ENCODE assay signal across 8 mouse cellular contexts in the genomic region with DNA sequence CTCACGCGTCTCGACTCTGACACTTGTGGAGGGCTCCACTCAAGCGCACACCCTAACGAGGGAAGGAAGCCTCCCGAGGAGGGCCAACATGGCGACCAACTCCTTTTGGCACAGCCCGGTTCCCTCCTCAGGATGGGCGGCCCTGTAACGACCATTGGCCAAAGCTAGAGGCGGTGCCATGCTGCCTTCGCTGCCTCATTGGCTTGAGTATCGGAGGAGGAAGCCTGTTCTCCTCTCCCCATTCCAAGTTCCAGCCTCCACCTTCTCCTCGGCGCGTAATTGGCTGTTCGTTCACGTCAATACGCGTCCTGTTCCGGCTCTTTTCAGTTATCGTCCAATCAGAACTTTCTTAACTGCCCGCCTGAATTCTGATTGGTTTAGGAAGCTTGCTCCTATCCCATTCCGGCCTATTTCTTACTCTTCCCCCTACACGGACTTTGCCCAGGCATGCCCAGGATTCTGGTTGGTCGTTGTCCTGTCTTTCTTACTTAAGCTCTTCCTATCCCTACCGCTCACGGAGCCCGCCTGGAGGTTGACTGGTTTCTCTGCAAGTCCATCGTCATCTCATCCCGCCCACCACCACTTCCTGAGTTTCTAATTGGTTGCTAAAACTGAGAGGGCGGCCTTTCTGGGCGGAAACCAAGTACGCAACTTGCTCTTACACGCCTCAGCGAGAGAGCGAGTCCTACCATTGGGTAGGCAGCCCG. TPM values are rescaled to one million over a fixed set of nuclear protein-coding genes. Genes with fewer than 3 reads are reported as not detected.
A peak's percentile ranks its signal among the peaks of the same experiment; 100 is the strongest.
DNase-seq lines count a peak whose midpoint lies in the region; ATAC-seq and TF ChIP-seq lines count a peak whose summit lies in the region.

TSS of gene Sp1 (plus strand) at position 655 of the 707 bp plus-strand sequence.

- peak within 1 kb of the TSS; percentile 61 for H3K4me2 ChIP-seq in forebrain, embryonic 12.5 days
- peak within 1 kb of the TSS; percentile 65 for H3K4me2 ChIP-seq in heart, postnatal 0 days (ENCODE audit: low read depth, low read length)
- peak within 1 kb of the TSS; percentile 85 for H3K4me2 ChIP-seq in liver, embryonic 16.5 days (ENCODE audit: low read depth, low read length)
- H3K4me2 ChIP-seq in neural tube, embryonic 13.5 days = peak within 1 kb of the TSS; percentile 65

- DNase-seq in c-Kit-positive CD71-positive TER-119-positive erythroid progenitor cells, embryonic 14.5 days (ENCODE audit: low spot score) = peak; percentile 100
- peak; percentile 100 for DNase-seq in heart, postnatal 0 days (ENCODE audit: low spot score)
- peak; percentile 98 to 99 for DNase-seq in kidney, postnatal 4 days

- peaks cover 36% of the 10 kb centered on the region for H3K36me3 ChIP-seq in E14TG2a.4 (ENCODE audit: insufficient read depth, low read length)
- peaks cover 30% of the 10 kb centered on the region for H3K36me3 ChIP-seq in forebrain, embryonic 12.5 days (replicated peaks)
- H3K36me3 ChIP-seq in heart, postnatal 0 days (replicated peaks; ENCODE audit: control insufficient read depth, insufficient read depth, low read length) = peaks cover 31% of the 10 kb centered on the region
- H3K36me3 ChIP-seq in liver, embryonic 16.5 days (ENCODE audit: control insufficient read depth, insufficient read depth) = peaks cover 31% of the 10 kb centered on the region
- H3K36me3 ChIP-seq in neural tube, embryonic 13.5 days = peaks cover 28% of the 10 kb centered on the region
- H3K36me3 ChIP-seq in testis, adult 2 months (ENCODE audit: control insufficient read depth, insufficient read depth, low read length) = peaks cover 1% of the 10 kb centered on the region; the same call in 1 of the 2 replicates

- peak within 1 kb of the TSS; percentile 99 for H3K27ac ChIP-seq in forebrain, embryonic 12.5 days
- H3K27ac ChIP-seq in heart, postnatal 0 days (ENCODE audit: low read depth) = peak within 1 kb of the TSS; percentile 100
- peak within 1 kb of the TSS; percentile 100 for H3K27ac ChIP-seq in liver, embryonic 16.5 days (ENCODE audit: low read length)
- peak within 1 kb of the TSS; percentile 99 for H3K27ac ChIP-seq in neural tube, embryonic 13.5 days (replicated peaks)
- H3K27ac ChIP-seq in testis, adult 2 months (ENCODE audit: control insufficient read depth, insufficient read depth, low read depth, low read length) = peak within 1 kb of the TSS; percentile 100

- no peaks in the 10 kb centered on the region for H3K9me3 ChIP-seq in E14TG2a.4 (ENCODE audit: low read length)
- no peaks in the 10 kb centered on the region for H3K9me3 ChIP-seq in forebrain, embryonic 12.5 days
- H3K9me3 ChIP-seq in heart, postnatal 0 days (replicated peaks; ENCODE audit: control insufficient read depth, low read length) = no peaks in the 10 kb centered on the region
- H3K9me3 ChIP-seq in liver, embryonic 16.5 days (replicated peaks; ENCODE audit: control insufficient read depth, low read length) = no peaks in the 10 kb centered on the region
- no peaks in the 10 kb centered on the region for H3K9me3 ChIP-seq in neural tube, embryonic 13.5 days

- TF ChIP-seq POLR2A in testis, adult 2 months (IDR thresholded peaks at IDR 0.05; ENCODE audit: control insufficient read depth, low read depth, low read length) = peak; percentile 99

- peak within 1 kb of the TSS; percentile 88 for H3K4me3 ChIP-seq in E14TG2a.4 (replicated peaks; ENCODE audit: low read length)
- H3K4me3 ChIP-seq in forebrain, embryonic 12.5 days (replicated peaks) = peak within 1 kb of the TSS; percentile 97
- H3K4me3 ChIP-seq in heart, postnatal 0 days (ENCODE audit: low read depth, low read length) = peak within 1 kb of the TSS; percentile 78
- peak within 1 kb of the TSS; percentile 86 for H3K4me3 ChIP-seq in liver, embryonic 16.5 days (ENCODE audit: low read depth, low read length)
- peak within 1 kb of the TSS; percentile 81 for H3K4me3 ChIP-seq in neural tube, embryonic 13.5 days
- peak within 1 kb of the TSS; percentile 95 for H3K4me3 ChIP-seq in testis, adult 2 months (ENCODE audit: control insufficient read depth, low read depth, low read length)

- ATAC-seq in forebrain, embryonic 12.5 days (ENCODE audit: low FRiP score) = peak; percentile 98
- peak; percentile 90 for ATAC-seq in heart, postnatal 0 days (ENCODE audit: insufficient read depth, low read depth)
- ATAC-seq in liver, embryonic 16.5 days (ENCODE audit: low read depth) = peak; percentile 85
- peak; percentile 99 for ATAC-seq in neural tube, embryonic 13.5 days (ENCODE audit: low read depth)

- peak within 1 kb of the TSS; percentile 98 for H3K9ac ChIP-seq in forebrain, embryonic 12.5 days
- H3K9ac ChIP-seq in heart, postnatal 0 days (replicated peaks; ENCODE audit: low read depth, low read length) = peak within 1 kb of the TSS; percentile 96
- H3K9ac ChIP-seq in liver, embryonic 16.5 days (ENCODE audit: low read depth, low read length) = peak within 1 kb of the TSS; percentile 93
- peak within 1 kb of the TSS; percentile 88 for H3K9ac ChIP-seq in neural tube, embryonic 13.5 days

- no peak for TF ChIP-seq CTCF in E14TG2a.4 (conservative IDR thresholded peaks at IDR 0.05; ENCODE audit: low read length)
- TF ChIP-seq CTCF in heart, postnatal 0 days (IDR thresholded peaks at IDR 0.05; ENCODE audit: low read depth) = no peak
- no peak for TF ChIP-seq CTCF in testis, adult 2 months (IDR thresholded peaks at IDR 0.05; ENCODE audit: control insufficient read depth, insufficient read depth, insufficient replicate concordance, low read depth, low read length)

- H3K4me1 ChIP-seq in E14TG2a.4 (replicated peaks; ENCODE audit: low read depth, low read length) = peaks cover 79% of the 10 kb centered on the region
- peaks cover 38% of the 10 kb centered on the region for H3K4me1 ChIP-seq in forebrain, embryonic 12.5 days
- H3K4me1 ChIP-seq in heart, postnatal 0 days (ENCODE audit: control insufficient read depth, insufficient read depth) = peaks cover 19% of the 10 kb centered on the region
- H3K4me1 ChIP-seq in liver, embryonic 16.5 days (ENCODE audit: control insufficient read depth, low read depth, low read length) = peaks cover 42% of the 10 kb centered on the region
- peaks cover 44% of the 10 kb centered on the region for H3K4me1 ChIP-seq in neural tube, embryonic 13.5 days (replicated peaks)
- H3K4me1 ChIP-seq in testis, adult 2 months (ENCODE audit: control insufficient read depth, insufficient read depth, low read length) = peaks cover 3% of the 10 kb centered on the region

- TF ChIP-seq EP300 in heart, postnatal 0 days (IDR thresholded peaks at IDR 0.05; ENCODE audit: low read depth) = no peak

- no peaks in the 10 kb centered on the region for H3K27me3 ChIP-seq in E14TG2a.4 (ENCODE audit: insufficient read depth, low read length)
- no peaks in the 10 kb centered on the region for H3K27me3 ChIP-seq in forebrain, embryonic 12.5 days
- H3K27me3 ChIP-seq in heart, postnatal 0 days (ENCODE audit: control insufficient read depth, insufficient read depth, low read length) = no peaks in the 10 kb centered on the region
- H3K27me3 ChIP-seq in liver, embryonic 16.5 days (ENCODE audit: control insufficient read depth, insufficient read depth, low read depth, low read length) = no peaks in the 10 kb centered on the region
- no peaks in the 10 kb centered on the region for H3K27me3 ChIP-seq in neural tube, embryonic 13.5 days
- no peaks in the 10 kb centered on the region for H3K27me3 ChIP-seq in testis, adult 2 months (ENCODE audit: control insufficient read depth, insufficient read depth, low read length)

- under 1% methylated on average over 38 of the region's 38 CpGs for WGBS in forebrain, embryonic 12.5 days
- WGBS in heart, postnatal 0 days = under 1% methylated on average over 34 of the region's 38 CpGs
- under 1% methylated on average over 38 of the region's 38 CpGs for WGBS in liver, embryonic 16.5 days (ENCODE audit: insufficient replicate concordance)
- under 1% methylated on average over 38 of the region's 38 CpGs for WGBS in neural tube, embryonic 13.5 days

RNA-seq across cellular contexts. Expression of gene Sp1, which starts in this region (rescaled TPM):
- 10.8 and 11.2 TPM in 2 replicates for polyA plus RNA-seq in forebrain, embryonic 12.5 days (2016; fragmentation: Nextera tagmentation; extraction: Ambion mirVana)
- total RNA-seq in heart, postnatal 0 days (2014; rRNA removed; ENCODE audit: low replicate concordance) = 32.1 and 32.6 TPM in 2 replicates
- 3.0 and 3.1 TPM in 2 replicates for polyA plus RNA-seq in heart, postnatal 0 days (2015; fragmentation: Nextera tagmentation; extraction: Ambion mirVana)
- 3.7 TPM in 2 replicates for polyA plus RNA-seq in liver, embryonic 16.5 days (2015; fragmentation: Nextera tagmentation; extraction: Ambion mirVana)
- polyA plus RNA-seq in neural tube, embryonic 13.5 days (2015; fragmentation: Nextera tagmentation; extraction: Ambion mirVana) = 4.3 and 6.0 TPM in 2 replicates
- 17.0 and 18.5 TPM in 2 replicates for polyA plus RNA-seq in testis, adult 2 months (2012; rRNA removed)

Comparison
In these comparisons a context has a peak if more than half of its experiments do, and no peak if none do; other contexts are left out.
1. Peak in every context shown above with its lines: DNase-seq, ATAC-seq, H3K4me3 ChIP-seq and H3K27ac ChIP-seq.